Mouse (Mus musculus) liver, postnatal 0 days (tissue): ENCODE measurements at regions not wholly inside any gene's neighbourhood (a gene's known extent, or its start where the extent isn't known, plus 50 kb on each side); places are given as distances from the start of the nearest gene placed in this dataset.

ENCODE experiments used
- ATAC-seq: fragments of 200-750 bp; cut with Nextera tagmentation; 2 replicates; pipeline ENCODE4 v1.8.0; 2017; ENCODE audit warnings: mild to moderate bottlenecking, moderate library complexity
- DNase-seq: peaks from one replicate; pipeline ENCODE4 v3.0.0-alpha.2; 2016
- H3K27ac ChIP-seq: fragments of 300-500 bp; sonication (generic); 2 replicates; pipeline ENCODE4 v1.5.1; 2014; ENCODE audit warnings: antibody characterized with exemption, moderate library complexity, mild to moderate bottlenecking, low read depth
- H3K27me3 ChIP-seq: fragments of 300-500 bp; sonication (generic); 2 replicates; pipeline ENCODE4 v1.6.1; 2014; ENCODE audit warnings: low read length, control low read depth, mixed read lengths; ENCODE audit not compliant: insufficient read depth
- H3K36me3 ChIP-seq: fragments of 300-500 bp; sonication (generic); replicated peaks from 2 replicates; pipeline ENCODE4 v1.6.1; 2014; ENCODE audit warnings: mild to moderate bottlenecking, control low read depth, low read length, moderate library complexity, mixed read lengths; ENCODE audit not compliant: insufficient read depth
- H3K4me1 ChIP-seq: fragments of 300-500 bp; sonication (generic); 2 replicates; pipeline ENCODE4 v1.6.1; 2014; ENCODE audit warnings: antibody characterized with exemption, mild to moderate bottlenecking, control low read depth; ENCODE audit not compliant: insufficient read depth
- H3K4me2 ChIP-seq: fragments of 300-500 bp; sonication (generic); 2 replicates; pipeline ENCODE4 v1.6.1; 2014; ENCODE audit warnings: low read depth, mild to moderate bottlenecking, low read length, moderate library complexity, mixed read lengths
- H3K4me3 ChIP-seq: fragments of 300-500 bp; sonication (generic); 2 replicates; pipeline ENCODE4 v1.5.1; 2014; ENCODE audit warnings: low read depth, low read length
- H3K9ac ChIP-seq: fragments of 300-500 bp; sonication (generic); replicated peaks from 2 replicates; pipeline ENCODE4 v1.6.1; 2014; ENCODE audit warnings: mild to moderate bottlenecking, moderate library complexity
- H3K9me3 ChIP-seq: fragments of 300-500 bp; sonication (generic); 2 replicates; pipeline ENCODE4 v1.6.1; 2016; ENCODE audit warnings: mild to moderate bottlenecking, control low read depth, low read length, mixed read lengths
- CTCF ChIP-seq: sonication (generic); IDR thresholded peaks from 2 replicates; pipeline ENCODE4 v1.5.1; 2016; ENCODE audit warnings: antibody characterized with exemption, low read depth
- EP300 ChIP-seq: IDR thresholded peaks from 2 replicates; pipeline ENCODE4 v1.6.1; 2016; ENCODE audit warnings: antibody characterized with exemption, low read depth, mild to moderate bottlenecking
- WGBS: fragments of 180-500 bp; shearing (Covaris S2); extraction: QIAGEN DNeasy Blood & Tissue Kit; methylation state at CpG from one replicate; pipeline ENCODE4 v1.1.7; 2014; ENCODE audit not compliant: insufficient replicate concordance; 5-methylcytosine and 5-hydroxymethylcytosine counted together

GRCm38 (mm10) chrX:167049191-167049968 is 159.7 kb downstream of the Tmsb4x start:
- Histone ChIP-seq H3K4me1 (no peaks in the 10 kb centered on the region), H3K4me2 (no peak overlapping the region), H3K4me3 (no peak overlapping the region), H3K27me3 (no peaks in the 10 kb centered on the region), H3K9me3 (no peaks in the 10 kb centered on the region), H3K9ac (no peak overlapping the region), H3K36me3 (no peaks in the 10 kb centered on the region), H3K27ac (peak overlapping the region; percentile 11; the same call in 1 of the 2 replicates)
- ATAC-seq (no peak), DNase-seq (no peak)
- no peak for TF ChIP-seq EP300
- no peak for TF ChIP-seq CTCF
- 55% methylated on average over 5 of the region's 5 CpGs for WGBS

- Histone ChIP-seq H3K9me3 (no peaks in the 10 kb centered on the region; the same call in 1 of the 2 replicates), H3K36me3 (no peaks in the 10 kb centered on the region), H3K4me3 (no peak overlapping the region), H3K4me2 (no peak overlapping the region), H3K27ac (no peak overlapping the region), H3K27me3 (no peaks in the 10 kb centered on the region), H3K9ac (no peak overlapping the region), H3K4me1 (no peaks in the 10 kb centered on the region)
- no peak for DNase-seq
- TF ChIP-seq EP300, result no peak
- TF ChIP-seq CTCF, result no peak
- ATAC-seq, result no peak
Measured at GRCm38 (mm10) chrX:167037971-167038370, 171.1 kb downstream of the Tmsb4x start.

- TF ChIP-seq EP300 (no peak), CTCF (no peak)
- no peak overlapping the region for H3K27ac ChIP-seq
- no peak overlapping the region for H3K4me3 ChIP-seq
- 36% methylated on average over 1 of the region's 1 CpGs for WGBS
- no peaks in the 10 kb centered on the region for H3K27me3 ChIP-seq
- no peak overlapping the region for H3K4me2 ChIP-seq
- H3K9me3 ChIP-seq, result no peaks in the 10 kb centered on the region
- no peaks in the 10 kb centered on the region for H3K4me1 ChIP-seq
- H3K9ac ChIP-seq, result no peak overlapping the region
- no peaks in the 10 kb centered on the region for H3K36me3 ChIP-seq
- no peak for ATAC-seq
- DNase-seq, result no peak
Measured at GRCm38 (mm10) chrX:167036355-167036754, 172.8 kb downstream of the Tmsb4x start.

- no peaks in the 10 kb centered on the region for H3K27me3 ChIP-seq
- no peaks in the 10 kb centered on the region for H3K36me3 ChIP-seq
- DNase-seq, result no peak
- no peak overlapping the region for H3K4me2 ChIP-seq
- no peak overlapping the region for H3K27ac ChIP-seq
- H3K9ac ChIP-seq, result no peak overlapping the region
- no peaks in the 10 kb centered on the region for H3K4me1 ChIP-seq
- no peak for ATAC-seq
- H3K9me3 ChIP-seq, result no peaks in the 10 kb centered on the region
- no peak overlapping the region for H3K4me3 ChIP-seq
- TF ChIP-seq CTCF, result no peak
- TF ChIP-seq EP300, result no peak
Measured at GRCm38 (mm10) chrX:167035639-167036038, 173.5 kb downstream of the Tmsb4x start.

- H3K36me3 ChIP-seq, result no peaks in the 10 kb centered on the region
- ATAC-seq (no peak), DNase-seq (no peak)
- no peaks in the 10 kb centered on the region for H3K4me1 ChIP-seq
- H3K4me3 ChIP-seq, result no peak overlapping the region
- WGBS, result 74% methylated on average over 2 of the region's 2 CpGs
- no peak overlapping the region for H3K9ac ChIP-seq
- no peaks in the 10 kb centered on the region for H3K27me3 ChIP-seq
- no peak overlapping the region for H3K27ac ChIP-seq
- no peak for TF ChIP-seq EP300
- no peak for TF ChIP-seq CTCF
- H3K4me2 ChIP-seq, result no peak overlapping the region
- H3K9me3 ChIP-seq, result no peaks in the 10 kb centered on the region
Measured at GRCm38 (mm10) chrX:167033091-167033490, 176.0 kb downstream of the Tmsb4x start.

- 27% methylated on average over 3 of the region's 3 CpGs for WGBS
- DNase-seq, result no peak
- Histone ChIP-seq H3K9me3 (no peaks in the 10 kb centered on the region), H3K36me3 (no peaks in the 10 kb centered on the region), H3K27ac (no peak overlapping the region), H3K4me2 (no peak overlapping the region), H3K4me3 (no peak overlapping the region), H3K9ac (no peak overlapping the region), H3K27me3 (no peaks in the 10 kb centered on the region), H3K4me1 (no peaks in the 10 kb centered on the region)
- TF ChIP-seq CTCF (no peak), EP300 (no peak)
- ATAC-seq, result no peak
Measured at GRCm38 (mm10) chrX:167032586-167032985, 176.5 kb downstream of the Tmsb4x start.

GRCm38 (mm10) chrX:167031543-167031942 is 177.6 kb downstream of the Tmsb4x start:
- Histone ChIP-seq H3K4me1 (no peaks in the 10 kb centered on the region), H3K4me2 (no peak overlapping the region), H3K9ac (no peak overlapping the region), H3K4me3 (no peak overlapping the region), H3K27me3 (no peaks in the 10 kb centered on the region), H3K9me3 (no peaks in the 10 kb centered on the region), H3K36me3 (no peaks in the 10 kb centered on the region), H3K27ac (no peak overlapping the region)
- 81% methylated on average over 2 of the region's 2 CpGs for WGBS
- ATAC-seq (no peak), DNase-seq (no peak)
- no peak for TF ChIP-seq EP300
- no peak for TF ChIP-seq CTCF
